Mouse (Mus musculus) stomach, postnatal 0 days (tissue): Measurements from ENCODE around the gene Gm20449.
A peak's percentile ranks its signal among the peaks of the same experiment; 100 is the strongest.

Experiments
- CTCF ChIP-seq: IDR thresholded peaks from 2 replicates; pipeline ENCODE4 v1.5.1; 2016; ENCODE audit warnings: antibody characterized with exemption, low read depth, mild to moderate bottlenecking, moderate library complexity
- EP300 ChIP-seq: optimal IDR thresholded peaks from 2 replicates; pipeline ENCODE3; 2016; ENCODE audit warnings: antibody characterized with exemption

GRCm38 (mm10) chr7:41500151-41500934 is 1.1 kb upstream of the Gm20449 start:
- TF ChIP-seq CTCF = peak; percentile 60
- TF ChIP-seq EP300 = no peak
